Mouse (Mus musculus) bone marrow, adult 2 months (tissue): ENCODE data around the gene Il18rap. TPM values are rescaled to one million over a fixed set of nuclear protein-coding genes. Genes with fewer than 3 reads are reported as not detected.
A peak's percentile ranks its signal among the peaks of the same experiment; 100 is the strongest.
"Not testable (repeated sequence)": the region's sequence is repeated elsewhere in the genome, so short reads cannot be mapped to it uniquely, and the experiment has no call there.

Source experiments
- H3K27ac ChIP-seq: fragments of 200-500 bp; 2 replicates; pipeline ENCODE4 v1.5.1; 2012; ENCODE audit warnings: low read depth, mild to moderate bottlenecking, control low read depth, inconsistent platforms, low read length; ENCODE audit not compliant: control insufficient read depth, poor library complexity, insufficient read depth
- H3K4me1 ChIP-seq: fragments of 200-500 bp; 2 replicates; pipeline ENCODE4 v1.6.1; 2011; ENCODE audit warnings: low read length; ENCODE audit not compliant: control insufficient read depth, insufficient read depth
- H3K4me3 ChIP-seq: fragments of 200-500 bp; replicated peaks from 2 replicates; pipeline ENCODE3; 2011; ENCODE audit warnings: mild to moderate bottlenecking, low read depth, low read length, control low read depth; ENCODE audit not compliant: control insufficient read depth
- CTCF ChIP-seq: fragments of 200-500 bp; IDR thresholded peaks from 2 replicates; pipeline ENCODE4 v1.5.1; 2011; ENCODE audit warnings: low read length, control low read depth; ENCODE audit not compliant: control insufficient read depth, insufficient read depth
- POLR2A ChIP-seq: fragments of 200-500 bp; IDR thresholded peaks from 2 replicates; pipeline ENCODE4 v1.6.1; 2011; ENCODE audit warnings: low read depth, mild to moderate bottlenecking, control low read depth, low read length, borderline replicate concordance; ENCODE audit not compliant: control insufficient read depth
- WGBS: fragments of 180-500 bp; shearing (Covaris S2); methylation state at CpG from one replicate; pipeline ENCODE4 v1.1.7; 2018; 5-methylcytosine and 5-hydroxymethylcytosine counted together
- polyA plus RNA-seq: library from polyadenylated mRNA; stranded (reverse); fragments of >200 nt; gene quantifications from 2 replicates; pipeline ENCODE4 v1.2.4, GENCODE M21; 2011; ENCODE audit warnings: low replicate concordance; ENCODE audit not compliant: missing spikeins, insufficient read depth, insufficient read length

Il18rap gene
- polyA plus RNA-seq, 1 experiment: 36.3 TPM

DNA sequence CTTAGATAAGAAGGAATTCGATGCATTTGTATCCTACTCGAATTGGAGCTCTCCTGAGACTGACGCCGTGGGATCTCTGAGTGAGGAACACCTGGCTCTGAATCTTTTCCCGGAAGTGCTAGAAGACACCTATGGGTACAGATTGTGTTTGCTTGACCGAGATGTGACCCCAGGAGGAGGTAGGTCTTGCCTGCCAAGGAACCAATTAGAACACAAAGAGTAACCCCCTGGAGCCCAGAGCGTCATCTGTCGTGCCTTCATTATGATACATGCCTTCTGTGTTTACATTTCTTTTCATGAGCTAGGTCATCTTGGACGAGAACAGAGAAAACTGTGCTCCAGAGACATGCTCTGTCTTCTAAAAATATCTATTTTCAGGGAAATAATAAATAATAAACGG, 32.6 kb downstream of the Il18rap start:
- H3K4me3 ChIP-seq: no peak overlapping the region
- H3K4me1 ChIP-seq: no peaks in the 10 kb centered on the region; the same call in 1 of the 2 replicates
- WGBS: 83% methylated on average over 10 of the region's 10 CpGs
- TF ChIP-seq CTCF (no peak), POLR2A (no peak)
- H3K27ac ChIP-seq: no peak overlapping the region

DNA sequence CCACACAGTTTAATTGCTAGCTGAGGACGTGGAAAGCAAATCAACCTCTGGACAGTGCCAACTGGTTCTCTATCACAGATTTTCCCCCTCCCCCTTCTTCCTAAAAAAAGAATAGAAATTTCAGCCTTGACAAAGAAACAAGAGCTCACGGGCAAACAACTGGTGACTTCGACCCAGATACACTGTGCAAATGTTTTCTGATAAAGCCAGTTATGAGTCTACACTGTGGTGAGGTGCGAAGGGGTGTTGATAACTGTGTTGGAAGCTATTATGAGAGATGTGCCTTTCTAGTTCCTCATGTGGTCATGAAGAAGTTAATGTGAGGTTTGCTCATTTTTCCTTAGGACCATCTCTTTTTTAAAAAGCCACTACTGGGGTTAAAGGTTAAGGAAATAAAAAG, 54.2 kb downstream of the Il18rap start:
- Histone ChIP-seq H3K27ac (no peak overlapping the region), H3K4me1 (no peaks in the 10 kb centered on the region; the same call in 1 of the 2 replicates), H3K4me3 (no peak overlapping the region)
- WGBS: 71% methylated on average over 4 of the region's 4 CpGs
- TF ChIP-seq POLR2A (no peak), CTCF (no peak)

DNA sequence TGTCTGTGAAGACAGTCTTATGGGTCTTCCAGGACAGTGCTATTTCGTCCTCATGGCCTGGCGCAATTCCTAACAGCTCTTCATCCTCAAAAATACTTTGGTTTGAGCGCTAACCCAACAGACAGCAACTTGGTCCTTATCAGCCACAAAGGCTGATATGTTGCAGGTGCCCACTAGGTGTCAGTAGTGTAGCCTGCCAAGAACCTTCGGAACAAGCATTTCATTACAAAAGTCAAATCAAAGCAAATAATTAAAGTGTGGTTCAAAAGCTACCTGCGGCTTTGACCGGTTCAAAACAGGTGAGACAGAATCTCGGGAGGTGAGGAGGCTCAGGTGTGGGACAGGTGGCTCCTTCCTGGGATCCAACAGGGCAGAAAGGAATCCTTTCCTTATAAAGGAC, 64.6 kb downstream of the Il18rap start, which contains the start of gene Slc9a4:
Gene Slc9a4, plus strand, starts transcription at position 298 of the 400 bp plus-strand sequence.
- no peak for TF ChIP-seq POLR2A
- TF ChIP-seq CTCF: peak; percentile 55
- Histone ChIP-seq H3K27ac (no peak within 1 kb of the TSS), H3K4me1 (no peaks in the 10 kb centered on the region), H3K4me3 (no peak within 1 kb of the TSS)
- WGBS: 7% methylated on average over 7 of the region's 7 CpGs

DNA sequence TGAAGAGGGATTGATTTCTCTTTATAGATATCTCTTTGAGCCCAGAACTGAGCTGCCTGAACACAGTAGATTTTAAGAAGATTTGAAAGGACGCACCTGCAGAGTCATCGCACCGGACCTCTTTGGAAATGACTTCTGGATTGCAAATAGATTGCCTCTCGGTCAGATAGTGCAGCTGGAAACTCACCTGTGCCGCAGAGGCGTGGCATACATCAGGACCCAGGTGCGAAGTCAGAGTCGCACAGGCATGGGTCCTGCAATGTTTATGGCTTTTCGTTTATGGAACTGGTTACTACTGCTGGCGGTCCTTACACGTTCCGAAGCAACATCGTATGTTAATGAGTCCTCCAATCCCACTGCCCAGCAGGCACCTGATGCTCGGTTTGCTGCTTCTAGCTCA, 65.1 kb downstream of the Il18rap start:
- no peak overlapping the region for H3K27ac ChIP-seq
- 70% methylated on average over 14 of the region's 14 CpGs for WGBS
- no peak overlapping the region for H3K4me3 ChIP-seq
- no peaks in the 10 kb centered on the region for H3K4me1 ChIP-seq
- TF ChIP-seq CTCF: no peak
- TF ChIP-seq POLR2A: no peak

DNA sequence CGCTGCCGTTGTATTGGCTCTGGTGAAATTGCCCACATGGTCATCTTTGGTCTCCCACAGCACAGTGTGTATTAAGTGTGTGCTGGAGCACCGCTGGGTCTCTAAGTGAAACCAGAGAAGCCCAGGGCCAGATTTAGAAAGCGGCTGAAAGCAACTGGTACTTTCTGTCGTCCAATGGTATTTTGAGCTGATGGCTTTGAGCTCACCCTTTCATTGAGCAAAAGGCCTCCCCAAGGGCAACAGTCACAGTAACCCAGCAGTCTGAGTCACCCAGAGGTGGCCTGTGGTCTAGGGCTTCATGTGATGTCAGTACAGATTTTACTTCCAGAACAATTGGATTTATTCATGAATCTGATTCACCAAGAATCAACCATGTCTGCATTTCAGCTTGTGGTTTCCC, 71.6 kb downstream of the Il18rap start:
- 84% methylated on average over 5 of the region's 5 CpGs for WGBS
- Histone ChIP-seq H3K4me1 (no peaks in the 10 kb centered on the region), H3K27ac (no peak overlapping the region), H3K4me3 (no peak overlapping the region)
- TF ChIP-seq POLR2A: no peak
- no peak for TF ChIP-seq CTCF

DNA sequence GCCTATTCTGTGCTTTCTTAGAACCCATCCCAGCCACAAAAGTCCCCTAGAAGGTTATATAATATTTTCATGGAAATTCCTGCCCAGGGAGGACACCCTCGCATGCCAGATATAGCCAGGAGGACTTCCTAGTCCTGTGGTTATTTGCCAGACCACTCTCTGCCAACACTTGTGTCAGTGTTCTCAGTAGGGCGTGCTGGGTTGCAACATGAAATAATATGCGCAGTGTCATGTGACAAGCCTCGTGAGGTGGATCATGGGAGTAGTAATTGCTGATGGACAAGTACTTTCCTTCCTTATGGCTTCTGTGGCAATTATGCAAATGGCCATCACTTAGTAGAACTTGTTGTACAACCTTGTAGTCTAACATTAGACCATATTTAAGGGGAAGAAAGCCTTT, 75.8 kb downstream of the Il18rap start:
- Histone ChIP-seq H3K4me1 (no peaks in the 10 kb centered on the region), H3K4me3 (no peak overlapping the region), H3K27ac (no peak overlapping the region)
- TF ChIP-seq CTCF: no peak
- TF ChIP-seq POLR2A: no peak
- WGBS: 56% methylated on average over 4 of the region's 4 CpGs

DNA sequence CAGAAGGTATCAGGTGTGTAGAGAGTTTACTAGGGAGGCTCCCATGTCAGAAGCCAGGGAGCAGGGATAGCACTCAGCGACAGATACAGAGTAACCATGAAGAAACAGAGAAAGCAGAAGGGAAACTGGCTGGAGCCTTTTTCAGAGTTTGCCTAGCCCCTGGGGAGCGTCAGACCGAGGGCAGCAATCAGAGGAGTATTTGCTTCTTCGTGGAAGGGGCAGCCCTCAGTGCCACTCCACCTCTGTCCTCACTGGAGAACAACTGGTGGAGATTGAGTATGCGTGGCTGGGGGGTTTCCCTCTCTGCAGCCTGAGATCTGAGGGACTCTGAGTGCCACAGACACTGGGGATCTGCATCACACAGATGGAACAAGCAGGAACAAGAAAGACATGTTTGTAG, 82.7 kb downstream of the Il18rap start:
- H3K4me1 ChIP-seq: no peaks in the 10 kb centered on the region
- H3K4me3 ChIP-seq: no peak overlapping the region
- 64% methylated on average over 5 of the region's 5 CpGs for WGBS
- TF ChIP-seq CTCF (no peak), POLR2A (no peak)
- no peak overlapping the region for H3K27ac ChIP-seq

DNA sequence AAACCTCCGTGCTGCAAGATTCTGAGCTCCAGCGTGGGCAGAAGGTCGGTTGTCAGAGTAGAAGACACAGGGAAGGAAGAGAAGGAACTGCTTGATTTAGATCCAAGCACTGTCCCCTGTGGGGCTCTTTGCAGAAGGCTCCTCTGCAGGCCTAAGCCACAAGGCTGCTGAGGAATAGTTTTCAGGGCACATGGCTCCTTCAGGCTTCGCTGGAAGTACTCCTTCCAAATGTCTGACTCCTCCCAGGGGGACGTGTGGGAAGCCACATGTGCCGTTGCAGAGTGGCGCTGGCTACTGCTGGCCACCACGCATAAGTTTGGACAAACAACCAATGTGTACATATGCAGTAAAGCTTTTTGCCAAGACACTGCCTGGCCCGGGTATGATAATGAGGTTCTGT, 84.5 kb downstream of the Il18rap start:
- not testable (repeated sequence) for H3K4me3 ChIP-seq, H3K27ac ChIP-seq, H3K4me1 ChIP-seq
- 77% methylated on average over 9 of the region's 9 CpGs for WGBS
